Mouse (Mus musculus) A20 (cell line): ENCODE measurements around the gene Gm8082.
"Not testable (repeated sequence)": the region's sequence is repeated elsewhere in the genome, so short reads cannot be mapped to it uniquely, and the experiment has no call there.

Source experiments
- DNase-seq: peaks from one replicate; pipeline ENCODE4 v3.0.0-alpha.2; 2011; ENCODE audit warnings: low read depth, low spot score

Gm8082 gene

GRCm38 (mm10) chr14:42993524-42993923 lies at the start of gene Gm8082:
Gm8082 (minus strand) TSS chr14:42993624.
- DNase-seq, result not testable (repeated sequence)

DNA sequence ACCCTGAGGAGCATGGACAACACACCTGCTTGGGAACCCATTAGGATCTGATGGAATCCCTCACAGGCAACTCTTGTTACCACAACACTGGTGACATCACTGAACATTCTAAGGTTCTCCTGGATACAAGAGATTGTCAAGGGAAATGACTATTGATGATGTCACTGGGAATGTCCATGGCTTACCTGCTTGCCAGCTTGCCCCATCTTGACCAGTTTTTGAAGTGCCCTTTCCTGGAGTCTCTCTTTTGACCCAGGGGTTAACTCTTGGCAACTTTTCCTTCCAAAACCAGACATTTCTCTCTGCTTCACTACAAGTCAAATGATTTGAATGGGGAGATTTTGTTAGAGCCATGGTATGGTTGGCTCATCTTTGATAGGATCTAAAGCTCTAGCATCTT lies 22.1 kb upstream of the Gm8082 start, which contains the start of gene Gm10376:
Gene Gm10376, minus strand, starts transcription at position 101 of the 400 bp plus-strand sequence.
- DNase-seq, result not testable (repeated sequence)
